Mouse (Mus musculus) cortical plate, adult 2 months (tissue): ENCODE data around the gene Cwc25.

Source experiments
- CTCF ChIP-seq: fragments of 200-500 bp; IDR thresholded peaks from 2 replicates; pipeline ENCODE4 v1.5.1; 2011; ENCODE audit warnings: mild to moderate bottlenecking, control low read depth, low read length; ENCODE audit not compliant: insufficient read depth; ENCODE audit errors: extremely low read depth
- POLR2A ChIP-seq: fragments of 200-500 bp; IDR thresholded peaks from 2 replicates; pipeline ENCODE4 v1.6.1; 2011; ENCODE audit warnings: mild to moderate bottlenecking, low read length, control low read depth; ENCODE audit not compliant: insufficient read depth; ENCODE audit errors: extremely low read depth

GRCm38 (mm10) chr11:97744063-97744717, 22.2 kb downstream of the Cwc25 start, which contains the start of gene Pip4k2b:
- TF ChIP-seq CTCF (no peak), POLR2A (no peak)
